Mouse (Mus musculus): ENCODE data around the gene Pdlim5. TPM values are rescaled to one million over a fixed set of nuclear protein-coding genes. Genes with fewer than 3 reads are reported as not detected.
A peak's percentile ranks its signal among the peaks of the same experiment; 100 is the strongest.
"Not testable (repeated sequence)": the region's sequence is repeated elsewhere in the genome, so short reads cannot be mapped to it uniquely, and the experiment has no call there.

Pdlim5 gene
- polyA plus RNA-seq, 1 experiment from 2014 or later = 241 TPM

GRCm38 (mm10) chr3:142438630-142439029, 43.1 kb upstream of the Pdlim5 start:
- H3K9ac ChIP-seq (ENCODE audit: low read length); H3K27me3 ChIP-seq (ENCODE audit: control insufficient read depth, insufficient read depth, low read length); ATAC-seq (ENCODE audit: insufficient number of reproducible peaks, insufficient read depth, low FRiP score, low read depth); H3K4me2 ChIP-seq (ENCODE audit: low read length); H3K36me3 ChIP-seq (ENCODE audit: control insufficient read depth, insufficient read depth, low read length); H3K9me3 ChIP-seq (ENCODE audit: control insufficient read depth, low read length); H3K4me3 ChIP-seq (ENCODE audit: control insufficient read depth in 1 of 2, insufficient read depth in 1 of 2, low read depth in 1 of 2, low read length in 2 of 2): not testable (repeated sequence)
- Histone ChIP-seq H3K4me1 (ENCODE audit: control insufficient read depth in 2 of 2, insufficient read depth in 2 of 2, low read length in 2 of 2) (peaks cover 17 to 63% of the 10 kb centered on the region in 2 experiments), H3K27ac (replicated peaks in 1 of 2; ENCODE audit: control insufficient read depth in 1 of 2, insufficient read depth in 1 of 2, low read depth in 2 of 2, low read length in 2 of 2) (peak overlapping the region; percentile 10 to 43; a peak in 1 of 4 replicates)
- WGBS = 79% methylated on average over 8 of the region's 8 CpGs

GRCm38 (mm10) chr3:142436824-142437223, 41.3 kb upstream of the Pdlim5 start:
- Histone ChIP-seq H3K4me1 (ENCODE audit: control insufficient read depth in 2 of 2, insufficient read depth in 2 of 2, low read length in 2 of 2) (peaks cover 12 to 46% of the 10 kb centered on the region in 2 experiments), H3K4me2 (ENCODE audit: low read length) (no peak overlapping the region), H3K4me3 (ENCODE audit: control insufficient read depth in 1 of 2, insufficient read depth in 1 of 2, low read depth in 1 of 2, low read length in 2 of 2) (no peak overlapping the region), H3K9ac (ENCODE audit: low read length) (no peak overlapping the region), H3K27me3 (ENCODE audit: control insufficient read depth, insufficient read depth, low read length) (no peaks in the 10 kb centered on the region), H3K9me3 (ENCODE audit: control insufficient read depth, low read length) (no peaks in the 10 kb centered on the region), H3K27ac (replicated peaks in 1 of 2; ENCODE audit: control insufficient read depth in 1 of 2, insufficient read depth in 1 of 2, low read depth in 2 of 2, low read length in 2 of 2) (no peak overlapping the region), H3K36me3 (ENCODE audit: control insufficient read depth, insufficient read depth, low read length) (no peaks in the 10 kb centered on the region)
- 69% methylated on average over 6 of the region's 6 CpGs for WGBS
- no peak for ATAC-seq (ENCODE audit: insufficient number of reproducible peaks, insufficient read depth, low FRiP score, low read depth)

GRCm38 (mm10) chr3:142436212-142436611, 40.7 kb upstream of the Pdlim5 start:
- H3K27ac ChIP-seq (replicated peaks in 1 of 2; ENCODE audit: control insufficient read depth in 1 of 2, insufficient read depth in 1 of 2, low read depth in 2 of 2, low read length in 2 of 2) = no peak overlapping the region
- no peak overlapping the region for H3K4me3 ChIP-seq (ENCODE audit: control insufficient read depth in 1 of 2, insufficient read depth in 1 of 2, low read depth in 1 of 2, low read length in 2 of 2)
- 81% methylated on average over 5 of the region's 5 CpGs for WGBS
- no peaks in the 10 kb centered on the region for H3K9me3 ChIP-seq (ENCODE audit: control insufficient read depth, low read length)
- no peak overlapping the region for H3K4me2 ChIP-seq (ENCODE audit: low read length)
- no peak overlapping the region for H3K9ac ChIP-seq (ENCODE audit: low read length)
- peaks cover 15 to 40% of the 10 kb centered on the region in 2 experiments for H3K4me1 ChIP-seq (ENCODE audit: control insufficient read depth in 2 of 2, insufficient read depth in 2 of 2, low read length in 2 of 2)
- no peaks in the 10 kb centered on the region for H3K36me3 ChIP-seq (ENCODE audit: control insufficient read depth, insufficient read depth, low read length)
- H3K27me3 ChIP-seq (ENCODE audit: control insufficient read depth, insufficient read depth, low read length) = no peaks in the 10 kb centered on the region
- ATAC-seq (ENCODE audit: insufficient number of reproducible peaks, insufficient read depth, low FRiP score, low read depth) = no peak

GRCm38 (mm10) chr3:142434786-142435168, 39.3 kb upstream of the Pdlim5 start:
- no peaks in the 10 kb centered on the region for H3K27me3 ChIP-seq (ENCODE audit: control insufficient read depth, insufficient read depth, low read length)
- WGBS = 52% methylated on average over 4 of the region's 4 CpGs
- H3K4me3 ChIP-seq (ENCODE audit: control insufficient read depth in 1 of 2, insufficient read depth in 1 of 2, low read depth in 1 of 2, low read length in 2 of 2) = no peak overlapping the region
- peaks cover 13 to 30% of the 10 kb centered on the region in 2 experiments for H3K4me1 ChIP-seq (ENCODE audit: control insufficient read depth in 2 of 2, insufficient read depth in 2 of 2, low read length in 2 of 2)
- no peaks in the 10 kb centered on the region for H3K9me3 ChIP-seq (ENCODE audit: control insufficient read depth, low read length)
- ATAC-seq (ENCODE audit: insufficient number of reproducible peaks, insufficient read depth, low FRiP score, low read depth) = no peak
- no peaks in the 10 kb centered on the region for H3K36me3 ChIP-seq (ENCODE audit: control insufficient read depth, insufficient read depth, low read length)
- H3K27ac ChIP-seq (replicated peaks in 1 of 2; ENCODE audit: control insufficient read depth in 1 of 2, insufficient read depth in 1 of 2, low read depth in 2 of 2, low read length in 2 of 2) = peak overlapping the region in 1 of 2 experiments; percentile 67; a peak in 2 of 4 replicates
- no peak overlapping the region for H3K9ac ChIP-seq (ENCODE audit: low read length)
- H3K4me2 ChIP-seq (ENCODE audit: low read length) = no peak overlapping the region

- ATAC-seq (ENCODE audit: insufficient number of reproducible peaks, insufficient read depth, low FRiP score, low read depth) = no peak
- peaks cover 12 to 32% of the 10 kb centered on the region in 2 experiments for H3K4me1 ChIP-seq (ENCODE audit: control insufficient read depth in 2 of 2, insufficient read depth in 2 of 2, low read length in 2 of 2)
- WGBS = 49% methylated on average over 7 of the region's 7 CpGs
These were observed 38.8 kb upstream of the Pdlim5 start for GRCm38 (mm10) chr3:142434127-142434785.

GRCm38 (mm10) chr3:142431481-142431880, 36.0 kb upstream of the Pdlim5 start:
- Histone ChIP-seq H3K9ac (ENCODE audit: low read length) (no peak overlapping the region), H3K36me3 (ENCODE audit: control insufficient read depth, insufficient read depth, low read length) (no peaks in the 10 kb centered on the region), H3K27ac (replicated peaks in 1 of 2; ENCODE audit: control insufficient read depth in 1 of 2, insufficient read depth in 1 of 2, low read depth in 2 of 2, low read length in 2 of 2) (no peak overlapping the region), H3K4me3 (ENCODE audit: control insufficient read depth in 1 of 2, insufficient read depth in 1 of 2, low read depth in 1 of 2, low read length in 2 of 2) (no peak overlapping the region), H3K4me1 (ENCODE audit: control insufficient read depth in 2 of 2, insufficient read depth in 2 of 2, low read length in 2 of 2) (peaks cover 12 to 21% of the 10 kb centered on the region in 2 experiments), H3K9me3 (ENCODE audit: control insufficient read depth, low read length) (no peaks in the 10 kb centered on the region), H3K27me3 (ENCODE audit: control insufficient read depth, insufficient read depth, low read length) (no peaks in the 10 kb centered on the region), H3K4me2 (ENCODE audit: low read length) (no peak overlapping the region)
- 77% methylated on average over 3 of the region's 3 CpGs for WGBS
- no peak for ATAC-seq (ENCODE audit: insufficient number of reproducible peaks, insufficient read depth, low FRiP score, low read depth)

More at GRCm38 (mm10) chr3:142434127-142434785, 38.8 kb upstream of the Pdlim5 start:
- H3K27me3 ChIP-seq (ENCODE audit: control insufficient read depth, insufficient read depth, low read length) = no peaks in the 10 kb centered on the region
- no peak overlapping the region for H3K4me2 ChIP-seq (ENCODE audit: low read length)
- no peaks in the 10 kb centered on the region for H3K9me3 ChIP-seq (ENCODE audit: control insufficient read depth, low read length)
- H3K27ac ChIP-seq (replicated peaks in 1 of 2; ENCODE audit: control insufficient read depth in 1 of 2, insufficient read depth in 1 of 2, low read depth in 2 of 2, low read length in 2 of 2) = peak overlapping the region; percentile 45 to 67
- H3K36me3 ChIP-seq (ENCODE audit: control insufficient read depth, insufficient read depth, low read length) = no peaks in the 10 kb centered on the region
- no peak overlapping the region for H3K9ac ChIP-seq (ENCODE audit: low read length)
- H3K4me3 ChIP-seq (ENCODE audit: control insufficient read depth in 1 of 2, insufficient read depth in 1 of 2, low read depth in 1 of 2, low read length in 2 of 2) = no peak overlapping the region

GRCm38 (mm10) chr3:142430048-142430447, 34.6 kb upstream of the Pdlim5 start:
- peak overlapping the region; percentile 58 for H3K4me2 ChIP-seq (ENCODE audit: low read length)
- peak overlapping the region in 1 of 2 experiments; percentile 12; a peak in 2 of 4 replicates for H3K4me3 ChIP-seq (ENCODE audit: control insufficient read depth in 1 of 2, insufficient read depth in 1 of 2, low read depth in 1 of 2, low read length in 2 of 2)

More at GRCm38 (mm10) chr3:142430048-142430447, 34.6 kb upstream of the Pdlim5 start:
- Histone ChIP-seq H3K27me3 (ENCODE audit: control insufficient read depth, insufficient read depth, low read length) (no peaks in the 10 kb centered on the region), H3K9ac (ENCODE audit: low read length) (peak overlapping the region; percentile 51; the same call in 1 of the 2 replicates), H3K36me3 (ENCODE audit: control insufficient read depth, insufficient read depth, low read length) (no peaks in the 10 kb centered on the region), H3K4me1 (ENCODE audit: control insufficient read depth in 2 of 2, insufficient read depth in 2 of 2, low read length in 2 of 2) (peaks cover 12 to 21% of the 10 kb centered on the region in 2 experiments), H3K9me3 (ENCODE audit: control insufficient read depth, low read length) (no peaks in the 10 kb centered on the region), H3K27ac (replicated peaks in 1 of 2; ENCODE audit: control insufficient read depth in 1 of 2, insufficient read depth in 1 of 2, low read depth in 2 of 2, low read length in 2 of 2) (peak overlapping the region; percentile 45 to 74)
- no peak for ATAC-seq (ENCODE audit: insufficient number of reproducible peaks, insufficient read depth, low FRiP score, low read depth)
- 9% methylated on average over 4 of the region's 4 CpGs for WGBS
